Mouse (Mus musculus) spleen, postnatal 36 days (tissue): Measurements from ENCODE around the gene Fam13c.

ENCODE experiments used
- DNase-seq, 2 experiments: peaks; one replicate each; pipeline ENCODE4 v3.0.0; 2022; ENCODE audit warnings: low spot score in 2 of 2, mixed read lengths in 1 of 2

Fam13c gene

DNA sequence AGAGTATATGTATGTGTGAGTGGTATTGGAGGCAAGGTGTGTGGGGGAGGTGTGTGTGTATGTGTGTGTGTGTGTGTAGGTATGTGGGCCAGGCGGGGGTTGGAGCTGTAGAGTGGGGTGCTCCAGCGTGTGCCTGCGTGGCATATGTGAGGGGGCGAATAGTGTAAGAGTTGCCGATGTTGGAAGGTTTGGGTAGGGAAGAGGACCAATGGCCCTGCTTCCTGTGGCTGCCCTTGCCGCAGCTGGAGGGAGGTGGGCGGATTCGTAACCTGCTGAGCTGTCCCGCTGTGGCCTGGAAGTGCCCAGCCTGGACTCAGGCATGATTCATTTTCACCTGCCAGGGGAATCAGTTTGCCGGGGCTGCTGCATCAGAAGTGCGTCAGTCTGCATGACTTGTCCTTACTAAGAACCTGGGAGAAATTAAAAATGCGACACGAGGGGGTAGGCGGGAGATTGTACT, 79.4 kb downstream of the Fam13c start:
- DNase-seq, result no peak

DNA sequence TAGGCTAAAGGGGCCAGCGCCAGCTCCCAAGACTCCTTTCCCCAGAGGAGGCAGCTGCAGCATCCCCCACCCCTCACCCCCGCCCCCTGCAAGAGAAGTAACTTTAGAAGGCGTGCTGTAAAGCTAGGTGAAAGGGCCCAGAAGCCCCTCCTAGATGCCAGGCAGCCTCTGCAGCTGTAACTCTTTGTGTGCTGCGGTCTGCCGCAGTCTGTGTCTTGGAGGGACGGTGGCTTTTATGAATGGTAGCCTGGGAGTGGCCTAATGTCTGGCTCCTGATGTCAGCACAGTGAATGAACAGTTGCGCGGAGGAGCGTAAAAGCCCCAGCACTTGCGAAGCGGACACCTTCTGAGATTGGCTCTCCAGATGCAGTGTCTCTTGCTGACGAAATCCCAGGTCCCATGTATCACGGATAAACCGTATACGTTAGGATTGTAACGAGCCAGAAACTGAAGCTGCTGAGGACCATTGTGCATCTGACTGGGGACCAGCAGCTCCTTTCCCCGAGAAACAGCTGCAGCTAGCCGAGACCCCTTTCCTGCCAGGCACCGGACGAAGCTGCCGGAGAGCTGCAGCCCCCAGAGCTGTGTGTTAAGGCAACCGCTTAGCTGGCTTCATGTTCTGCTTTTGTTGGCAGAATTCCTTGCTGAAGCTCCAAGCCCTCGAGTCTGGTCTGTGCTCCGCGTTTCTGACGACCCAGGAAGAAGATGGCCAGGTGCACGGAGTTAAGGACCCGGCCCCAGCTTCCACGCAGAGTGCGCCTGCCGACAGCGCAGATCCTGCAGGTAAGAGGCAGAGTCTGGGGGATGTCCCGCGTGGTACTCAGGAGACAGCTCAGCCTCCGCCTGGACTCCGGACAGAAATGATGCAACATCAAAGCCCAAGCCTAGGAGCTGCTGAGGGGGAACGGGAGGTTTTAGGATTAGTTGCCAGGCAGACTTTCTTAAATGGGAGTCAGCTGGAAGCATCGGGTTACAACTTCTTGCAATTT, 80.2 kb downstream of the Fam13c start:
- DNase-seq, result no peak

DNA sequence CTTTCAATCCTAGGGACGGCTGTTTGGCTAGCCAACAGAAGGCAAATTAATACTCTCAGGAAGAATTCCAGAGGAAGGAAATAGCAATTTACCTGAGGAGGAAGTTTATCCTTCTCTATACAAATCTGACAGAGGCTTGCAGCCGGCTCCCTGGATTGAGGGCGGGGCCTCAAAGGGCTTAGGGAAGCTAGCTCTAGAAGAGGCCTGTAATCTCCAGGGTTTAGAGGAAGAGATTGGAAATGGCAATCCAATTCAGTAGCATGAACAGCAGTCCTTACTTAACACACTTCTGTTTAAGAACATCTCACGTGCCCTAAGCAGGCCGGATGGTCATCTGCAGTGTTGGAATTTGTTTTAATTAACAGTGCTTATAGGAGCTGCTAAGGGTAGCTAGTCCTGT, 81.1 kb downstream of the Fam13c start:
- no peak for DNase-seq

DNA sequence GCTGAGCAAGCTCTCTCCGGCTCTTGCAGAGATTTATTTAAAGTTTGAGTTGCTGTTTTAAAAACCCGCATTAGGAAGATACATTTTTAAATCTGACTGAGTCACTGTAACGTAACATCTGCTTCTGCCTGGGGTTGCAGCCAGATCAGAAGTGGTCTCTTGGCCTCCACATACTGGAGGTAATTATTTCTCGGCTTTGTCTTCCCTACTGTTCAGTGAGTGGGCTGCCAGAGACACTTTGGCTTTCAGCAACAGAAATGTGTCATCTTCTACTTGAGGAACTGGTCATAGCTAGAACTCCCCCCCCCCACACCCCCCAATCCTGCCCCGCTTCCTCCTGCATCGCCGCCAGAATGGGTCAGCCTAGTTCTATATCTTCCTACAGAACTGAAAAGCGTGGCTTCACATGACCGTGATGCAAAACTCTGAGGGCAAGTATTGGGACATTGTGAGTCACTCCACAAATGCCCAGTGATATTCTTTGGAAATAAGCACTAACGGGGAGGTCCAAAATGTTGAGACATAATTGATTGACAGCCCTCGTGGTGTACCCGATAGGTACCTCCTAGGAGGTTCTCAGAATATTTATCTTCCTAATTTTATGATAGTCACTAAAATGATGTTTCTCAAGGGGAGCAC, 90.0 kb downstream of the Fam13c start:
- DNase-seq, result no peak

DNA sequence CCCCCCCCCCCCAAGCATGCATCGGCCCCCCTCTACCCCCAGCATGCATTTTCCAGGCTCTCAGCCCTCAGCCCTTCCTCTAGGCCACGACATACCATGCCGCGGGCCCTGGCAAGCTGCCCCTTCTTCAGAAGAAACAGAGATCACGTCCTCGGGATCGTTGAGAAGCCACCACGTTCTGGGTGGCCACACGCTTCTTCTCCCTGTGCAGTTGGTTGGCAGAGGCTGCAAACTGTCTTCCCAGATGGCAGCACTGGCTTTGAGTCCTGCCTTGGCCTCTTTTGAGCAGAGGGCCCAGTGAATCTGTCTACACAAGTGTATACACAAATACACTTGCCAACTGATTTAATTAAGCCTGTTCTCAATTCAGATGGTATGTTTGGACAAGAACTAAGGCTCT, 92.0 kb downstream of the Fam13c start:
- no peak for DNase-seq

DNA sequence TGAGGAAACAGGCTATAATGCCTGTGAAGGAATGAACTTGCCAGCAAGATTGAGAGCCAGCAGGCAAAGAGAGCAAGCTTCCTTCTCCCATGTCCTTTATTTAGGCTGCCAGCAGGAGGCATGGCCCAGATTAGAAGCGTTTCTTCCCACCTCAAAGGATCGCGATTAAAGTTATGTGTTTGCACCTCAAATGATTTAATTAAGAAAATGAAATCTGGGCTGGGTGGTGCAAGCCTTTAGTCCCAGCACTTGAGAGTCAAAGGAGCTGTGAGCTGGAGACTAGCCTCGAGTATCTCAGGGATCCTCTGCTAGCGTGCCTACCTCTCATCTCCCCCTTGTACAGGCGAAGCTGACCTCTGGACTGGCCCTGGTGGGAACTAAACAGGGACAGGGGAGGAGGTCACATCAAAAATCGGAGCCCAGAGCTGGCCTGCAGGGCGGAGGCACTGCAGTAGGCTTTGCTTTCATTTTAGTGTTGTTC, 93.1 kb downstream of the Fam13c start:
- DNase-seq, result no peak

DNA sequence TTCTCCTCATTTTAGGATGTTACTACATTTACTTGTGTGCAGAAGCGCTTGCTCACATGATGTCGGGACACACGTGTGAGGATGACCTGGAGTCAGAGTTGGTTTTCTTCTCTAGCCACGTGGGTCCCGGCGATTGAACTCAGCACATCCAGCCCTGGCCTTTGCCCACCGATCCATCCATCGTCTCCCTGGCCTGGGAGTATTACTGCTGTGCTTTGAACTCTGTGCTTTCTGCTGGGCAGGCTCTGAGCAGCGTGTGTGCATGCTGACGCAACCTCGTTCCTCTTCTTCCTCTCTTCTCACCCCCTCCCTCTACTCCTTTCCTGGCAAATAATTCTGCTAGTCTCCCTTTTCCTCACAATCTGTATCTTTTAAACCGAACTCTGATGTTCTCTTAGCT, 93.7 kb downstream of the Fam13c start:
- no peak for DNase-seq

DNA sequence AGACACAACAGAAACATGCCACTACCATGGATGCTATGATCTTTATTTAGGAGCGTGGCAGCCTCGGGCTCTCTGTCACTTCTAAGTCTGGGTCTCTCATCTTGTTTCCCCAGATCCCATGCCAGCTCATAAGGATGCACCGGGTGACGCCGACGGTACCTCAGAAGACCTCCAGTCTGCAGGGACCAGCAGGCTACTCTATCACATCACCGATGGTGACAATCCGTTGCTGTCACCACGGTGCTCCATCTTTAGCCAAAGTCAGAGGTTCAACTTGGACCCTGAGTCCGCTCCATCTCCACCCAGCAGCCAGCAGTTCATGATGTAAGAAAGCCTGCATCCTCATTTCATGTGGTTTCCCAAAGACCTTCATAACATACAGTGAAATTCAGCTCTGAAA, 94.3 kb downstream of the Fam13c start:
- DNase-seq, result no peak

DNA sequence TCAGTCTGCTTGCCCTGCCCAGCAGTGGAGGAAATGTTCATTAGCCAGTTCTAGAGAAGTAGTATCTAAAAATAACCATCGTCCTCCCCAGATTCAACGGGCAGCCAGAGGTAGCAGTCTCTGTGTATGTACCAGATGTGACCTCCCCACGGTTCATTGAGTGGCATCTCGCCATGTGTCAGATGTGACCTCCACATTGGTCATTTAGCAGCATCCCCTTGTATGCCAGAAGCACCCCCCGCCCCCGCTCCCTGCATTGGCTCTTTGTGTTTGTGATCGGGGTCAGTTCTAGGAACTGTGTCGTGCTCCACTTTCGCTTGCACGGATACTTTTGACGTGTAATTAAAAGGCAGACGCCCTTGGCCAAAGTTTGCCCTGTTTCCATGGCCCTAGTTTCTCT, 95.1 kb downstream of the Fam13c start:
- DNase-seq, result no peak

DNA sequence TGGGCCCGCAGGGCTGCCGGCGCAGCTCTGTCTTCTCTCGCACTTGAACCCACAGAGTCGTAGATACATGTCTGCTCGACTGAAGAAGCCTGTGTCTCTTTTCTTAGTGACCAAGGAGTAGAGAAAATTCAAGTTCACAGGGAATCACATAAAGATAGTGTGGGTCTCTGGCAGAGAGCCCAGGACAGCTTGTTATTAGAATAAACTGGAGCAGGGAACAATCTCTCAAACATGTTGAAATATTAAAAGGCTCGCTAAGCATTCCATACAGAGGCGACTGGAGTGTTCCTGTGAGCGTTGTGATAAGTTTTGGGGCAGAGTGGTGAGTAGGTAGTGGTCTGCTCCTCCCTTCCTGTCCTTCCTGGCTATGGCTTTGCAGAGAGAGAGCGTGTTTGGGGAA, 97.4 kb downstream of the Fam13c start:
- DNase-seq, result no peak

DNA sequence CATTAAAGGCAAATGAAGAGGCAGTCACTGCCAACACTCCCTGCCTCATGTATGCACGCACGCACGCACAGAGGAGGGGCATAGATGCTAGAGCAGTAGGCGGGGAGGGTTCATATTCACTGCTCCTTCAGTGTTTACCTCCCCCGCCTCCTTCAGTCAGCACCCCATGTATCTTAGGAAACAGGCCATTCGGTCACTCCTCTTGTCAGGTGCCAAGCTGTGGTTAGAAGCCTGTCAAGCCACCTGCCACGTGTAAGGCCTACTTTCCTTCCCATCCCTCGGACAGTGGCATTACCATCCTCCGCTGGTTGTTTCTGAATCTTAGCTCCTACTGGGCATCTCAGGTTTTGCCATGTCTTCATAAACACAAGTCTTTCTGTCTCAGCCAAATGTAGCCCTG, 99.0 kb downstream of the Fam13c start:
- no peak for DNase-seq

DNA sequence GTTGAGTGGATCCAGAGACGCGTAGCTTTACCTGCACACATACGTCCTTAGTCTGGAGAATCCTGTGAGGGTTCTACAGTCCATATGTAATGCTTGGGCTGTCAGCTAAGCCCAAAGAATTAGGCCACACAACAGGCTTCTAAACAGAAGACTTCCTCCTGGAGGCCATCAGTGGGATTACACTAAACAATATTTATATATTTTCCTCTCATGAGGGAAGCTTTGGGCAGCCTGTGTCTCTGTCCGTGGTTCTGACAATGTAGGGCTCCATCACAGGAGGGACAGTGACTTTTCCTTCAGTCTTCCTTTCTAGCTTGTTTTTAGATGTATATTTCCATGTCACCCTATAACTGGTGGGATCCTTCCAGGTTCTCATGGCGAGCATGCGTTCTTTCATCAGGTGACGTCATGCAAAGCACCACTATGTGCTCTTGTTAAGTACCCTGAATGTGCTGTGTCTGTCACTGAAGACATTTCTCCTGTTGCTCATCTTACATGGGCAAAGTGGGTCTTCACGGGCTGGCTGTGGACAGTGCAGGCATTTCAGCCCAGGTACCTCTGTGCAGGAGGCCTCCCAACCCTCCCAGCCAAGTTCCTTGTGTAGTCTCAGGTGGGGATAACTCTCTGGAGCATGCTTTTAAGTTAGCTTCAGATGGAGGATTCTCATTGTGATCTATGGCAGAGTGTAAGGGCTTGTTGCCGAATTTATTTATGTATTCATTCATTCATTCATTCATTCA, 100.3 kb downstream of the Fam13c start:
- no peak for DNase-seq

DNA sequence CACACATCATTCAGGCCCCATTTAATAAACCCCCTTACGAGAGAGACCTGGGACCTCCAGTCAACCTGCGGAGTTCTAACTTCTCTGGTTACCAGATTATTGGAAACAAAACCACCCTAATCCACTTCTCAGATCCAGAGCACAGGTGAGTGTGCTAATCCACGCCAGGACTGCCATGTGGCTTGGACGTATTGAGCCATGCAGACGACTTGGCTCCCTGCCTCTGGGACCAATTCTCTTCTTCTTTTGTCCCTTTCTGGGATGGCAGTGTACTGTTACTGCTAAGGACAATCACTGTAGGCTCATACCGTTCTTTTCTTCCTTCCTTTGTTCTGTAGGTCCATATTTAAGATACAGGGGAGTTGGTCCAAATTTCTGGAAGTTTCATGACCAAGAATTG, 102.6 kb downstream of the Fam13c start:
- no peak for DNase-seq

DNA sequence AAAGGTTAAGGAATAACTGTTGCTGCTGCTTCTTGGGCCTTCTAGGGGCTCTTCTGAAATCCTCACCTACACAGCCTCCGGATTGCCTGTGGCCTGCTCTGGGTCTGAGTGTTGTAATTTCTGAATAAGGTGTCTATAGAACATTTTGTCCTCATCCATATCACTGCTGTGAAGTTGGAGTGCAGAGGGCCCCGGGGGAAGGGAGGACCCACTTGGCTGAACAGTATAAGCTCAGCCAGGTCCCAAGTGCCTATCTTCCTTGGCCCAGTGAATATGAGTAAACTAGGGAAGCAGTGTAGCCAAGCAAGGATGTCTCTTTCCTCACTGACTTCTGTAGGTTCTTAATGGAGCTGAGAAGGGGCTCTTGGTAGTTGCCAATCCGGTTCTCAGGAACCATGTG, 112.2 kb downstream of the Fam13c start:
- DNase-seq, result no peak

DNA sequence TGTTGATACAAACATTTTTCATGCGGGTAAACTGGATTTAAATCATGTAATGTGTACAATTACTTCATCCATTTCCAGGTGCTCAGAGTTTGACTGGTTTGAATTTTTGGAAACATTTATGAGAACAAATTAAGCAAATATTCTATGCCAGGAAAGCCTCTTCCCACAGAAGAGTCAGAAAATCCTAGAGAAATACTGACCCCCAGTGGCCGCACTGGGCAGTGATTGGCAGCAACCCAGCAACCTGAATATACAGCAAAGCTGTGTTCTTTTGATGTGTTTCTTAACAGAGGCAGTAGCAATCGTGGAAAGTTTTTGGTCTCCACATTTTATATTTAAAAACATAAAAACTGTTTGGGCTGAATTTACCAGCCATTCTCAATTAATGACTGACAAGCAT, 123.4 kb downstream of the Fam13c start:
- DNase-seq, result no peak

DNA sequence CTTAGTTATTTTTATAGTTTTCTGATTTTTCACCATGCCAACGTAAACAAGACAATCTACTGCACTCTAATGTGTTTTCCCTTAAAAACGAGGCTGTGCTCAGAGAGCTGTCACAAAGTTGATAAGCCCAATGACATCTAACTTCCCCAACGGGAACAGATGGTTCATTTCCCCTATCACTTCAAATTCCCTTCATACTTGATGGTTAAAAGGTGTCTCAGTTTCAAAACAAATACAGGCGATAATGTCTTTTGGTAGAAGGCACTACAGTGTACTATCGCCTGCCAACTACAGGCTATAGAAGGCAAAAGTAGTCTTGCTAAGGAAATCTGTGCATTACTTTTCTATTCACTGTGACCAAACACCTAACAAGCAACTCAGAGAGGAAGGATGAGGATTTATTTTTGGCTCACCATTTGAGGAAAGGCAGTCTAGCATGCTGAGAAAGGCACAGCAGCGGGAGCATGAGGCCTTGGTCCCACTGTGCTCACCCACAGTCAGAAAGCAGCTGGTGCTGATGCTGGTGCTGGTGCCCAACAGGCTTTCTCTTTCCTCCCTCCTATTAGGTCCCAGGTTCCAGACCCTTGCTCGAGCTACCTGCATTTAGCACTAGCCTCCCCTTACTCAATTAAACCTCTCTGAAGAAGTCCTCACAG, 141.4 kb downstream of the Fam13c start:
- DNase-seq, result no peak

DNA sequence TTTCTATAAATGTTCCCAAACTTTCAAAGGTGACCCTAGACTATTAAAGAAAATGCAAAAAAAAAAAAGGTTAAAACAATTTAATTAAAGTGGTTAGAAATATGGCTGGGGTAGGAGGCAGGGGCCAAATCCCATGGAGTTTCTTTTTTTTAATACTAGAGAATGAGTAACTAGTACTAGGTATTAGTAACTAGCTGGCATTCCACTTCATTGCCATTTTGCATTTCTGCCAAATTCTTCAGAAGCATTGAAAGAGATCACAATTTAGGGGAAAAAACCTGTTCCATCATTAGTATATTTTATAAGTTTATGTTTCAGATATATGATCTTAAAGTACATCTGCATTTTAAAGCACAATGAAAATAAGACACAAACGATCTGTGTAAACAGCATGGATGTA, 143.9 kb downstream of the Fam13c start:
- DNase-seq, result no peak

DNA sequence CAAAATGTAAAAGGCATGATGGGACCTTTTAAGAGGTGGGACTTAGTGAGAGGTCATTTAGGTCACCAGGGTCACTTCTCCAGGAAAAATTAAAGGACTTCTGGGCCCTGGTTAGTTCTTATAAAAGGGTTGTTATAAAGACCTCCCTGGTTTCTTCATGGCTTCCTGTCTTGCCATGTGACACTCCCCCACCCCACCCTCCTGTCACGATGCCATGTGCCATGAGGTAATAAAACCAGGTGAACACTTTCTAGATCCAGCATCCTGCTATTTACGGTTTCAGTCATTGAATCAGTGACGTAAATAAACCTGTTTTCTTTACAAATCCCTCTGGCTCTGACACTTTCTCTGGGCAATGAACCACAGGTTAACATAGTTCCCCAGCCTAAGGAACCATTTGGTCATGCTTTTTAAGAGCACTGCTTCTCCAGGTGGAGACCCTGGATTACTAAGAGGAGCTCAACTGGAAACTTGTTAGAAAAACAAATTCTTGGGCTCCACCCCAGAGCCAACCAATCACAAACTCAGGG, 146.7 kb downstream of the Fam13c start:
- no peak for DNase-seq

DNA sequence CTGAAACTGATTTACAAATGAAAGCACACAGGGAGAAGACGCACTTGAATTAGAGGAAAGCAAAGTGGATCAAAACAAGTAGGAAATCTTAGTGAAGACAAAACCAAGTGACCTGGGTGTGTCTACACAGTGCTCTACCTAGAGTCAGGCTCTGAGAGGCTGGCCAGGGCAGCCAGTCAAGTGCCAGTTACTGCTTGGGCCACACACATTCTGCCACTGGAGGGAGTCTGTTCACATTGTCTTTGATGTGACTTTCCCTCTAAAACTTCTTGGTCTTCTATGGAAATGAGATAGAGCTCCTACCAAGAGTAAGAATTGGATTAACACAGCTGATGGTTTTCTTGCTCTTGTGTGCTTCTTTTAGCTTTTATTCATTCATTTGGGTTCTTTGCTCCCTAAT, 153.7 kb downstream of the Fam13c start:
- no peak for DNase-seq

DNA sequence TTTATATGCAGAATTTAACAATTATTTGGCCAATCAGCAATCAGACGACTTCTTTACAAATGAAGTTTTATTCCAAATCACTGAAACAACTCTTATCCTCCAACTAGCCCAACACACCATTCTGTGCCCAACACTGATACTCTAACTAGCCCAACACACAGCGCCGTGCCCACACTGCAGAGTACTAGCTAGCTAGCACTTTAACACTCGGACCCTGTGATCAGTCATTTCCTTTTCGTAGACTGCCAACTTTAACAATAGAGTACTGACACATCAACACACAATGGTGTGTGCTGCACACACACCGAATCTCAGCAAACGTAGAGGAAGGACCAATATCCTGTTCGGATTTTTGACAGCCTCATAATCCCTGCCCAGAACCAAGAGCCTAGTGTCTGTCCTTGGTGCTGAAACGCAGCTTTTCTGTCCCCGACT, 157.8 kb downstream of the Fam13c start:
- no peak for DNase-seq

DNA sequence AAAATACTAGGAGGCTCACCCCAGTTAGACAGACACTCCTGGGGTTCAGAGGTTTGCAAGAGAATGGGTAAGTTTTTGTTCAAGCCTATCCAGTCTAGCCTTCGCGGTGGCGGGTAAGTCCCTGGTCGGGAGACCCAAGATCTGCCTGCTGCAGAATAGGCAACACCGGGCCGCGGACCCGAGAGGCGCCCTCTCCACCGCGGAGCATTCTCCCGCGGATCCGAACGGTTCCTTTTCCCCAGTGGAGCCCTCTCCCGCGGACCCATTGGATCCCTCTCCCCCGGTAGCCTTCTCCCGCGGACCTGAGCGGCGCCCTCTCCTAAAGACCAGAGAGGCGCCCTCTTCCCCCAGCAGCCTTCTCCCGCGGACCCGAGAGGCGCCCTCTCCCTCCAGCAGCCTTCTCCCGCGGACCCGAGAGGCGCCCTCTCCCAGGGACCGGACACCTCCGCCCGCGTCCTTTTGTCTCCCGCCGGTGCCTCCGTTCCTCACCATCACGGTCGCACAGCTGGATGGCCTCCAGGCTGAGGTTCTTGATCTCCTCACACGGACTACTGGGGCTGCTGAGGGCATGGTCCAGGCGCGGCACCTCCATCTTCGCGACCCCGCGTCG, 158.3 kb downstream of the Fam13c start:
- DNase-seq, result no peak
